Mouse (Mus musculus) fibroblast of lung, adult 2 months (primary cell): ENCODE measurements around the gene Cep112.

ENCODE experiments used
- DNase-seq: peaks from one replicate; pipeline ENCODE4 v3.0.0-alpha.2; 2011; ENCODE audit warnings: low read depth

Gene Cep112

GRCm38 (mm10) chr11:108447148-108447547 is 22.2 kb downstream of the Cep112 start:
- no peak for DNase-seq

DNA sequence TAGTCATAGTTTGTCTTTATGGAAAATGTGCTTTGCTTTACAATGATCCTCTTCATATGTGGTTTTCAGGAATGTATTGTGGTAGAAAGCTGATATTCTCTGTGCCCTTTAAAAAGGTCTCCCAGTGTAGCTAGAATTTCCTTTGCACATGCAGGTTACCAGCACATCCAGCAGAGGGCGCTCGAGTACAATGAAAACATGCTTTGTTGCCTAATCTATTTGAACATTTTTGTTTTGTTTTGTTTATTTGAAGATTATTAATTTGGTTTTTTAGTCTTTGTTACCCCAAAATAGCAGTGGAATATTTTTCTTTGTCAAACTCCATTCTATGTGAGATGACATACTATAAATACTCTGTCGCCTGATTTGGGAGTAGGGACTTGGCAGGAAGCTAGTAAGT is 24.8 kb downstream of the Cep112 start:
- DNase-seq = peak; percentile 42

DNA sequence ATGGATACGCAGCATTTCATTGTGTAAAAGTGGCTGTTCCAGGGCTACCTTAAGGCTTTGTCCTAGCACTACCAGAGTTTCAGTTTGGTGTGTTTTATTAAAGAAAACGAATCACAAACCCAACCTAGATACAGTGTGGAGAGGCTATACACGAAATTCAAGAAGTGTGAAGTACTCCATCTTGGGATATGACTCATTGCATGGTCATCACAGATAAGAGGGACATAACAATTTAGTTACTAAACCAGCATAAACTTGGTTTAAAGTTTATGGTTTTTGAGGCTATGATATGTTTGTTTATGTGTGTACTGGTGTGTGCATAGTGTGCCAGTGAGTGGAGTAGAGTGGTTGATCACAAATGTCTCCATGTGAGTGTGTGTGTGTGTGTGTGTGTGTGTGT is 34.6 kb downstream of the Cep112 start:
- no peak for DNase-seq

DNA sequence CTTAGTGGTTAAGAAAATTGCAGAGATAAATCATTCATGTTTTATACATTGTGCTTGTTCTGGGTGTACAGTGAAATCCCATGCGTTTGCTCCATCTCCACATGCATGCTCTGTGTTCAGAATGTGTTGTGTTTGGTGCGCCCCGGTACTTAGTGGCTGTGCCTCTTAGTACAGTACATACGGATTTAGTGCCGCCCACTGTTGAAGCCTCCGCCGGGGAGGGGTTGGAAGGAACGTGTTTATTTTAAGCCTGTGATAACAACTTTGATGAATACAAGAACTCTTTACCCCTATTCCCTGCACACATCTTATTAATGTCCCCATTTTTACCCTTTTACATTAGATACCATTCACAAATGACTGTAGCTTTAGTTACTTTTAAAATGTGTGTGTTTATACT is 39.1 kb downstream of the Cep112 start:
- no peak for DNase-seq

DNA sequence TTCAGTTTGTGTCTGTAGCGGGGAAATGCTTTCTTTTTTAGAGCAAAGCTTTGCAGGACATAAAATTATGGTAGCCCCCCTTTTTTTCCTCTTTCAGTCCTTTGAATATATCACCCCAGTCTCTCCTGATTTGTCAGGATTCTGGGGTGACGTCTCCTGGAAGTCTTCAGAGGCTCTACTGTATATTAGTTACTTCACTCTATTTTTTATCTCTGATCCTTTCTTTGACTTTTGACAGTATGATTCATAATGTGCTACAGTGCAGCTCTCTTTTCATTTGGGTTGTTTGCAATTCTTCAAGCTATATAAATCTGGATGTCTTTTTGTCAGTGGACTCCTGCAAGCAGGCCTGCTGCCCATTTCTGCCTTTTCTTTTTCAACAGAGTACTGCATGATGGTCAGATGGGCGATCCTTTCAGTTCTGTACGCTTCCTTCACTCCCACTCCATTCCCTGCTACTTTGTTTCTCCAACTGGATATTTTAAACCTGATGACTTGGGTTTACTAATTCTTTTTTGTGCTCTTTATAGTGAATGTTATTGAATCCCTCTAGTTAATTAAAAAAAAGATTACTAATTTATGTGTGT is 39.8 kb downstream of the Cep112 start:
- DNase-seq = no peak

GRCm38 (mm10) chr11:108475738-108476137 is 50.7 kb downstream of the Cep112 start:
- no peak for DNase-seq

DNA sequence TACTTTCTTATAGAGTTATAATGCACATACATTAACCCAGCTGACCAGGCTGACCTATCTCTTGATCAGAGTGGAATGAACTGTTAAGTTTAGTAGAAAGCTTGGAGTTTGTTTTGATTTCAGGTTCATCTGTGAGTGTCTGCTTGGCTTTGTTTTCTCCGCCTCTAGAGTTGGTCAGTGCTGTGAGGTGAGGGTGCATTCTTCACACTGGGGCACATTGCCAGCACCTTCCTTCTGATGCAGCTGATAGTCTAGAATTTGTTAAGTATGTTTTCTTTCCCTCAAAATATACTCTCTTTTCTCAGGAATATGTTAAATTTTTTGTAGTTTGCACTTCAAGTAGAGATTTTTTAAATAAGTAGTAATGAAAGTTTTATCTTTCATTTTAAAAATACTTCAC is 51.2 kb downstream of the Cep112 start:
- no peak for DNase-seq

DNA sequence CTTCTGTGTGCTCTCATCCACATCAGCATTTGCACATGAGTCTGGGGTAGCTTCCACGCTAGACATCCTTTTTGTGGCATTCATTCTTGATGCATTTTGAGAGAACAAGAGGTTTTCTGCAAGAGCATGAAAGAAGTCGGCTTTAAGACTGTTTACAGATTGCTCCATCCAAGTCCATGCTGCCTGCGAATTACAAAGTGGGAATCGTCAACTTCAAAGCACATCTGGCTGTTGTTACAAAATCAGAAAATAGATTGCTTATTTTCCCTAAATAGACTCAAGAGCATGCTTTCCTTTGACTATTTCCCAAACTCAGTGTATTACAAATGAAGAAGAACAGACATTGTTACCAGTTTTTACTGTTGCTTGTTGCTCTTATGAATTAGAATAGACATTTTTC is 59.0 kb downstream of the Cep112 start:
- no peak for DNase-seq

GRCm38 (mm10) chr11:108488256-108488655 is 63.3 kb downstream of the Cep112 start:
- DNase-seq = no peak

DNA sequence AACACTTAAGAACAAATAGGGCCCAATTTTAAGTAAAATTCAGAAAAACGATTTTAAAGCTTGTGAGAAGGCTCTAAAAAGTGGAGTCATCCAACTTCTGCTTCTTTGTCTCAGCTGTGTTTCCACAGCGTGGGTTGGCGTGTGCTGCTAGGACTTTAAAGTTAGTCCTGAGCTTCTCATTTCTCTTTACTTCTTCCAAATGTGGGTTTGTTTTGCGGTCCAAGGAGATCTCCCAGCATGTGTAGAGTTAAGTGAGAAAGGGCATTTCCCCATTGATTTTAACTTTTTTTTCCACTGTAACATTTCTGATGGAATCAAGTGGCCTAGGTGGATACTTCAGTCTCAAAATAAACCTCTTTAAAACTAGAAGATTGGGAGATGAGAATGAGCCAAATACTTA is 64.9 kb downstream of the Cep112 start:
- DNase-seq = no peak

DNA sequence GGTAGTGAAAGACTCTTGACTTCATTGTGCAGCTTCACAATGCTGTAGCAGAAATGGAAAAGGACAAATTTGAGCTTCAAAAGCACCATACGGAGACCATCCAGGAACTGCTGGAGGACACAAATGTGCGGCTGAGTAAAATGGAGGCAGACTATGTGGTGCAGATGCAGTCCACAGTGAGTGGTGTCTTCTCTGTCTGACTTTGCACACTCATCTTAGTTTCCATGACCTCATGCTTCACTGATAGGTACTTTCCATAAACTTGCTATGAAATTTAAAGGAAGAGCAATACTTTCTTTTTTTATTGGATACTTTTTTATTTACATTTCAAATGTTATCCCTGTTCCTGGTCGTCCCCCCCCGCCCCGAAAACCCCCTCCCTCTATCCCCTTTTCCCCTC is 83.2 kb downstream of the Cep112 start:
- no peak for DNase-seq

GRCm38 (mm10) chr11:108527725-108528363 is 102.9 kb downstream of the Cep112 start:
- no peak for DNase-seq

- DNase-seq = no peak
Measured at GRCm38 (mm10) chr11:108532901-108533300, 107.9 kb downstream of the Cep112 start.

GRCm38 (mm10) chr11:108534014-108534413 is 109.0 kb downstream of the Cep112 start:
- DNase-seq = no peak

- no peak for DNase-seq
Measured at GRCm38 (mm10) chr11:108552997-108553622, 128.1 kb downstream of the Cep112 start.

DNA sequence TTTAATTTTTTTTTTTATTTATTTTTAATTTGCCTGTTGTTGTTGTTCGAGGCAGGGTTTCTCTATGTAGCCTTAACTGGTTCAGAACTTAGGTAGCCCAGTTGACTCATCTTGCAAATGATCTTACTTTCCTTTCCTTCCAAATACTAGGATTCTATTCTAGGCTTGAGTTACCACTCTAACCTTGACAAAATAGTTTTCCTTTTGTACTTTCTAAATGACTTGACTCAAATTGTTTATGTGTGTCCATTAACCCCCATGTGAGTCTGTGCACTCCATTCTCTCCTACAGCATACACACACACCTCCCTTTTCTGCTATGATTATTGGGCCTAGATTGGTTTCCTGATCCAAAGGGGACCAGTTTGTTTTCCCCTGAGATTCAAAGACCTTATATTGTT is 128.9 kb downstream of the Cep112 start:
- no peak for DNase-seq

DNA sequence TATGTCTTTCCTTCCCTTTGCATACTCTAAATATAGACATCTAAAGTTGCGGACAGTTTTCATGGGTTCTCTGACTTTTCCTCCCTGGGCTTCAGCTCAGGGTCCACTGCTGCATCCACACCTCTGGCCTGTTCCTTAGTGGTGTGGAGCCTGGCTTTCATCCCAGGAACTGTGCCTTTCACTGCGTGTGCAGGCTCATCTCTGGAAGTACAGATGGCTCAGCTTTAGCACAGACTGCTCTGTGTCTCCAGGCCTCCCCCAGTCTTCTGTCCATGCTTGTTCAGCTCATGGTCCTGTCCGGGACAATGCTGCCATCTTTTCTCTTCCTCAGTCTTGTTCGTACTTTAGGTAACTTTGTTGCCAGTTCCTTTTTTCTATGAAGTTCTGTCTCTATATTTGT is 133.6 kb downstream of the Cep112 start:
- DNase-seq = no peak

DNA sequence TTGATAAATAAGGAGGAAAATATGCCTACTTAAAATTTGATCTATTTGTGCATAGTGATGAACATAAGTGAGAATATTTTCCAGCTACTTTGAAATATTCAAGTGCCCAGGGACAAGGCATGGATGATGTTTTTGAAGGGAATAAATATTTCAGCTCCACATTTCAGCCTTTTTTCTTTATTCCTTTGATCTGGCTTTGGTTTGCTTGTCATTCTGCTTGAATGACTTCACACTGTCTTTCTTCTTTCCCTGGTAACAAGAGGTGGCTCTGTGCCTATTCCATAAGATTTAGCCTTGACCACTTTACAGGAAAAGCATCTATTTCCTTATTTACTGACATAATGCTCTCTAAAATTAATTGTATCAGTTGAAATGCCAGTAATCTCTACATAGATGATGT is 134.5 kb downstream of the Cep112 start:
- DNase-seq = no peak

DNA sequence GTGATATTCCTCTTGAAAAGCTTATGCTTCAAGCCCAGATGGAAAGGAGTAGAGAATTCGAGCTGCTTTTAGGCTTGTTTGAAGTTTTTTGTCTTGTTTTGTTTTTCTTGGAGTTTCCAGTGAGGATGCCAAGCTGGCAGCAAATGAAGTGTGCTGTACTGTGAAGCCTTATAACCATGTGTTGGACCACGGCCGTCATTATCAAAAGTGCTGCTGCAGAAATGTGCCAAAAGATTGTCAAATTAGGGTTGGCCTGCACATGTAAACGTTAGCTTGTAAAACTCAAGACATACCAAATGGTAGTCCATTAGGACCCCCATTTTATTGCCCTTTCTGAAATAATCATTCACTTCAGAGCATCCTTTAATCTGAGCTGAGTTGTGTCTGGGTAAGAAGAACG is 137.1 kb downstream of the Cep112 start:
- DNase-seq = no peak

GRCm38 (mm10) chr11:108586551-108587184 is 161.7 kb downstream of the Cep112 start:
- DNase-seq = no peak

DNA sequence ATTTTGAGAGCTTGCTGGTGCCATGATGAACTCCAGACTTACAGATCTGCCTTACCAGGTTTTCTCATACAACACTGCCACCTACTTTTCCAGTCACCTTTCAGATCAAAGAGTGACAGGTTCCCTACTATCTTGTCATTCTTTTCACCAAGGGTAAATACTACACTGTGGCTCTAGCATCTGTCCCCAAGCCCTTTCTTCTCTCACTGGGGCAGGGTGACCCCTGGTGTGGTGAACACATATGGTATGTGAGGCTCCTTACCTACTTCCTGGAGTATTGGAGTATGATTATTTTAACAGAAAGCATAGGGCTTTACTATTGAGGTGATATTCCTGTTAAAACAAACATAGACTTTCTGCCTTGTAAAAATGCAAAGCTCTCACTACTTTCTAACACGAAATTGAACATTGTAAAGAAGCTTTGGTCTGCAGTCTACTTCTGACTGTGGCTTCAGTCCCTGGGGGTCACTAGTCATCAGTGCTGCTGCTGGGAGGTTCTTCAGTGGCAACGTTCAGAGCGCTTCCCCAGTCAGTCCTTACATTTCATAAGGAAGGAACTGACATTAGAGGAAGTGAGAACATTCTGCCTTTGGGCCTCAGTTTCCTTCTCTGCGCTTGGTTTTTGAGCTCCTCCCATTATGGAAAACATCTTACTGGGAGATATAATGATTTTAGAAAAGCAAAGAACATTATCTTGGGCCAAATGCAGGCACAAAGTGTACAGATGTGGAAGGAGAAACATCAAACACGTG is 168.4 kb downstream of the Cep112 start:
- no peak for DNase-seq

DNA sequence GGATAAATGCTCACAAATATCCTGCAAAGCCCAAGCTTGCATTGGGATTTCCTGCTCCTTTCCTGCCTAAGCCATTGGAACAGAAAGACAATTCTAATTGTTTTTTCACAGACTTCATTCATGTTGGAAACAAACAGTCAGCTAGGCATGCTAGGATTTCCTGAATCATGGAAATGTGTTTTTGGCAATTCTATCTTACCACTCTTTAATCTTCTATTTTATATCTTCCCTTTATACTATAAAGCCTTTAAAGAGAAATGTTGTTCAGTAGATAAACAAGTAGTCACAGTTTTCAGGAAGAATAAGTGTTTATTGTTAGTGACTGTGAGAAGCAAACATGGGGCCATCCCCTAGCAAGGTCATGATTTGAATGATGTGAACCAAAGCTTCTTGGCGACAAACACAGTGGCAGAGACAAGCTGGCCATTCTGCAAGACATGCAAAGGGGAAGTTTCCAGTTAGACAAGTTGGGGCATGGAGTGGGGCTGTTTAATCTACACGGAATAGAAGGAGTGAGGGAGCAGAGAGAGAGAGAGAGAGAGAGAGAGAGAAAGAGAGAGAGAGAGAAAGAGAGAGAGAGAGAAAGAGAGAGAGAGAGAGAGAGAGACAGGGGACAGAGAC is 169.1 kb downstream of the Cep112 start:
- no peak for DNase-seq
